Mouse (Mus musculus) CH12.LX (cell line): Measurements from ENCODE around the gene C5ar1.

Experiments used
- CHD2 ChIP-seq: IDR thresholded peaks from 2 replicates; pipeline ENCODE4 v1.6.1; 2011; ENCODE audit warnings: low read length, improper control_type of control experiment
- CTCF ChIP-seq, 2 experiments: IDR thresholded peaks in 1 of 2; conservative IDR thresholded peaks in 1 of 2; 2 replicates each; pipeline ENCODE4 v1.5.1; 2011 to 2012; ENCODE audit warnings: low read depth in 2 of 2, low read length in 2 of 2, improper control_type of control experiment in 1 of 2, inconsistent platforms in 1 of 2, mild to moderate bottlenecking in 1 of 2, moderate library complexity in 1 of 2
- EP300 ChIP-seq: IDR thresholded peaks from 2 replicates; pipeline ENCODE4 v1.6.1; 2011; ENCODE audit warnings: low read length, improper control_type of control experiment
- GABPA ChIP-seq: IDR thresholded peaks from 2 replicates; pipeline ENCODE4 v1.6.1; 2012; ENCODE audit warnings: low read depth, low read length, improper control_type of control experiment, inconsistent platforms; ENCODE audit not compliant: insufficient replicate concordance
- IRF4 ChIP-seq: IDR thresholded peaks from 2 replicates; pipeline ENCODE4 v1.6.1; 2014; ENCODE audit warnings: low read depth, mild to moderate bottlenecking, inconsistent platforms, low read length, improper control_type of control experiment
- MAFK ChIP-seq: IDR thresholded peaks from 2 replicates; pipeline ENCODE4 v1.6.1; 2011; ENCODE audit warnings: low read length, improper control_type of control experiment; ENCODE audit not compliant: insufficient replicate concordance
- NRF1 ChIP-seq: IDR thresholded peaks from 2 replicates; pipeline ENCODE4 v1.6.1; 2014; ENCODE audit warnings: low read depth, mild to moderate bottlenecking, inconsistent platforms, low read length, improper control_type of control experiment, moderate library complexity
- POLR2A ChIP-seq: IDR thresholded peaks from 2 replicates; pipeline ENCODE4 v1.6.1; 2011; ENCODE audit warnings: low read depth, mild to moderate bottlenecking, improper control_type of control experiment, low read length
- SIN3A ChIP-seq: IDR thresholded peaks from 2 replicates; pipeline ENCODE4 v1.6.1; 2012; ENCODE audit warnings: low read length, improper control_type of control experiment, inconsistent platforms
- SMC3 ChIP-seq: IDR thresholded peaks from 2 replicates; pipeline ENCODE4 v1.6.1; 2011; ENCODE audit warnings: low read depth, low read length, improper control_type of control experiment
- TBP ChIP-seq: conservative IDR thresholded peaks from 2 replicates; pipeline ENCODE4 v1.6.1; 2011; ENCODE audit warnings: low read depth, low read length, improper control_type of control experiment
- TCF12 ChIP-seq: IDR thresholded peaks from 2 replicates; pipeline ENCODE4 v1.6.1; 2014; ENCODE audit warnings: low read depth, mild to moderate bottlenecking, inconsistent platforms, low read length, improper control_type of control experiment
- UBTF ChIP-seq: IDR thresholded peaks from 2 replicates; pipeline ENCODE4 v1.6.1; 2012; ENCODE audit warnings: low read depth, mild to moderate bottlenecking, inconsistent platforms, low read length, improper control_type of control experiment, moderate library complexity

- TF ChIP-seq UBTF (no peak), TBP (no peak), EP300 (no peak), CTCF (conservative IDR thresholded peaks at IDR 0.05 in 1 of 2, IDR thresholded peaks at IDR 0.05 in 1 of 2; ENCODE audit: low read depth in 2 of 2, low read length in 2 of 2) (no peak), IRF4 (no peak), POLR2A (no peak), GABPA (no peak), MAFK (no peak), SMC3 (no peak), CHD2 (no peak), SIN3A (no peak), TCF12 (no peak), NRF1 (no peak)
These were observed 11.8 kb upstream of the C5ar1 start for GRCm38 (mm10) chr7:16271139-16271538.
